Mouse (Mus musculus) liver, adult 2 months (tissue): Measurements from ENCODE around the gene Cacng3.

ENCODE experiments used
- CTCF ChIP-seq: fragments of 200-500 bp; IDR thresholded peaks from 2 replicates; pipeline ENCODE4 v1.5.1; 2011; ENCODE audit warnings: low read depth, low read length, control low read depth
- POLR2A ChIP-seq: fragments of 200-500 bp; IDR thresholded peaks from 2 replicates; pipeline ENCODE4 v1.6.1; 2011; ENCODE audit warnings: low read length, control low read depth; ENCODE audit not compliant: insufficient read depth; ENCODE audit errors: extremely low read depth

GRCm38 (mm10) chr7:122623753-122624152 is 46.5 kb upstream of the Cacng3 start:
- peak; percentile 40; the same call in 1 of the 2 replicates for TF ChIP-seq CTCF
- no peak for TF ChIP-seq POLR2A
